In the genomic region with DNA sequence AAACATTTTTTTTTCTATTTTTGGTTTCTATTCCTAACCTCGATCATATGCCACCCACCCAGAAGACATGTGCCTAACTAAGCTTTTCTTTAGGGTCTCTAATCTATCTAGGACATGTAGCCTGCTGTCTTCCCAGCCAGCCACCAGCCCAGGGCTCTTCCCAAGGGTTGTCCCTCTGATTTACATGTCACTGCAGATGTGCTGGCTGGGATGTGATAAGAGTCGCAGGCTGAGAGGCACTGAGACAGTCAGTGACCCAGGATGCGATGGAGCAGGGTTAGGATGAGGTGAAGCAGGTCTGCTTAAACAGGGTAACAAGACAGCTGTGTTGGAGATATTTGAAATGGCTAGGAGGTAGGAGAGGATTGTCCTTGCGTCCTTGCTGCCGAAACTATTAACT, we compare ENCODE assay signal across 13 mouse cellular contexts.
"Had no signal": no experiment of that assay in that cellular context is flagged by ENCODE, and none has a peak within 500 bp of the region (broad histone marks: within the 10 kb centered on the region; RNA-seq: fewer than 3 reads in every experiment).

No protein-coding gene starts in this region.

- H3K27ac ChIP-seq: limb, embryonic 12.5 days; lung, embryonic 15.5 days; macrophage; midbrain, embryonic 12.5 days; neural tube, embryonic 15.5 days had no signal

- H3K9ac ChIP-seq: limb, embryonic 12.5 days; lung, embryonic 15.5 days; midbrain, embryonic 12.5 days; neural tube, embryonic 15.5 days had no signal

- H3K9me3 ChIP-seq: lung, embryonic 15.5 days; midbrain, embryonic 12.5 days; neural tube, embryonic 15.5 days had no signal

- H3K27me3 ChIP-seq: lung, embryonic 15.5 days; neural tube, embryonic 15.5 days had no signal

- H3K4me3 ChIP-seq: limb, embryonic 12.5 days; lung, embryonic 15.5 days; megakaryocyte, embryonic 14.5 days; midbrain, embryonic 12.5 days; myocyte; neural tube, embryonic 15.5 days had no signal

- DNase-seq: kidney, adult 2 months; kidney, postnatal 25 days; lung, postnatal 14 days; thymus, adult 18-20 months; thymus, postnatal 14 days had no signal

- H3K36me3 ChIP-seq: limb, embryonic 12.5 days; lung, embryonic 15.5 days; midbrain, embryonic 12.5 days; neural tube, embryonic 15.5 days had no signal

- H3K4me1 ChIP-seq: megakaryocyte, embryonic 14.5 days had no signal

- H3K4me2 ChIP-seq: limb, embryonic 12.5 days; lung, embryonic 15.5 days; midbrain, embryonic 12.5 days; neural tube, embryonic 15.5 days had no signal

- ATAC-seq: intestine, embryonic 16.5 days had no signal
